Mouse (Mus musculus) stomach, postnatal 0 days (tissue): ENCODE results near the gene Rpn2.

Experiments used
- CTCF ChIP-seq: IDR thresholded peaks from 2 replicates; pipeline ENCODE4 v1.5.1; 2016; ENCODE audit warnings: antibody characterized with exemption, low read depth, mild to moderate bottlenecking, moderate library complexity
- EP300 ChIP-seq: optimal IDR thresholded peaks from 2 replicates; pipeline ENCODE3; 2016; ENCODE audit warnings: antibody characterized with exemption

DNA sequence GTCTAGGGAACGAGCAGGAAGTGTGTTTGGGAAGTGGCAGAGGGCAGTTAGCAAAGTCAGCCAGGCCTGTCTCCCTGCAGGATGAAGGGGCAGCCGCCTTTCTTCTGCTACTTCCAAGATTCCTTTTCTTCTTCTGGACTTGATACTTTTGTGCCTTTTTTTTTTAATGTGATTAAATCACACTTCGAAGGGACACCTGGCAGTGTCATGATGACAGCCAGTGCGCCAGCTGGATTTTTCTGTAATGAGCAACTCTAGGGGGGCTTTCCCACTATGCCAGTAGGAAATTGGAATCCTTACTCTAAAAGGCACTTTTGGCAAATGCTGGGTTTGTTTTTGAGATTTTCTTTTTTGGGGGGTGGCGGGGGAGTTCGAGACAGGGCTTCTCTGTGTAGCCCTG is 36.7 kb downstream of the Rpn2 start:
- no peak for TF ChIP-seq CTCF
- no peak for TF ChIP-seq EP300
